Mouse (Mus musculus) neural tube, embryonic 15.5 days (tissue): ENCODE data around the gene Kif5c. TPM values are rescaled to one million over a fixed set of nuclear protein-coding genes. Genes with fewer than 3 reads are reported as not detected.

Source experiments
- ATAC-seq: fragments of 200-750 bp; cut with Nextera tagmentation; 2 replicates; pipeline ENCODE4 v1.8.0; 2017; ENCODE audit warnings: mild to moderate bottlenecking, moderate TSS enrichment, moderate library complexity; ENCODE audit not compliant: low FRiP score
- H3K27ac ChIP-seq: fragments of 300-500 bp; sonication (generic); replicated peaks from 2 replicates; pipeline ENCODE4 v1.5.1; 2015; ENCODE audit warnings: mild to moderate bottlenecking, inconsistent platforms
- H3K27me3 ChIP-seq: fragments of 300-500 bp; sonication (generic); replicated peaks from 2 replicates; pipeline ENCODE4 v1.6.1; 2015; ENCODE audit warnings: inconsistent platforms
- H3K36me3 ChIP-seq: fragments of 300-500 bp; sonication (generic); 2 replicates; pipeline ENCODE4 v1.6.1; 2015; ENCODE audit warnings: inconsistent platforms
- H3K4me1 ChIP-seq: fragments of 300-500 bp; sonication (generic); 2 replicates; pipeline ENCODE4 v1.6.1; 2015; ENCODE audit warnings: inconsistent platforms
- H3K4me2 ChIP-seq: fragments of 300-500 bp; sonication (generic); 2 replicates; pipeline ENCODE4 v1.6.1; 2015; ENCODE audit warnings: inconsistent platforms, mild to moderate bottlenecking, moderate library complexity
- H3K4me3 ChIP-seq: fragments of 300-500 bp; sonication (generic); replicated peaks from 2 replicates; pipeline ENCODE4 v1.5.1; 2015; ENCODE audit warnings: mild to moderate bottlenecking, inconsistent platforms
- H3K9ac ChIP-seq: fragments of 300-500 bp; sonication (generic); replicated peaks from 2 replicates; pipeline ENCODE4 v1.6.1; 2015; ENCODE audit warnings: mild to moderate bottlenecking, inconsistent platforms
- H3K9me3 ChIP-seq: fragments of 300-500 bp; sonication (generic); replicated peaks from 2 replicates; pipeline ENCODE4 v1.6.1; 2016; ENCODE audit warnings: inconsistent platforms
- WGBS: fragments of 180-500 bp; shearing (Covaris S2); methylation state at CpG from one replicate; pipeline ENCODE4 v1.1.7; 2015; ENCODE audit warnings: mixed read lengths; 5-methylcytosine and 5-hydroxymethylcytosine counted together
- polyA plus RNA-seq: library from polyadenylated mRNA; unstranded; fragments of >200 nt; fragmentation: Nextera tagmentation; extraction: Ambion mirVana; gene quantifications from 2 replicates; pipeline ENCODE4 v1.2.1, GENCODE M21; 2015

Gene Kif5c
- polyA plus RNA-seq, 1 experiment from 2014 or later: 181 TPM

- no peak for ATAC-seq
- Histone ChIP-seq H3K9me3 (no peaks in the 10 kb centered on the region), H3K9ac (no peak overlapping the region), H3K4me3 (no peak overlapping the region), H3K4me1 (peaks cover 55% of the 10 kb centered on the region), H3K4me2 (no peak overlapping the region), H3K27me3 (no peaks in the 10 kb centered on the region), H3K27ac (no peak overlapping the region), H3K36me3 (no peaks in the 10 kb centered on the region)
- 68% methylated on average over 10 of the region's 10 CpGs for WGBS
Measured at GRCm38 (mm10) chr2:49654606-49655005, 35.5 kb downstream of the Kif5c start.

GRCm38 (mm10) chr2:49655195-49655873 lies 36.2 kb downstream of the Kif5c start:
- Histone ChIP-seq H3K9me3 (no peaks in the 10 kb centered on the region), H3K9ac (no peak overlapping the region), H3K36me3 (no peaks in the 10 kb centered on the region), H3K4me2 (peak overlapping the region; percentile 24), H3K27ac (peak overlapping the region; percentile 43), H3K4me3 (no peak overlapping the region), H3K4me1 (peaks cover 62% of the 10 kb centered on the region), H3K27me3 (no peaks in the 10 kb centered on the region)
- ATAC-seq: peak; percentile 71
- WGBS: 19% methylated on average over 11 of the region's 11 CpGs

DNA sequence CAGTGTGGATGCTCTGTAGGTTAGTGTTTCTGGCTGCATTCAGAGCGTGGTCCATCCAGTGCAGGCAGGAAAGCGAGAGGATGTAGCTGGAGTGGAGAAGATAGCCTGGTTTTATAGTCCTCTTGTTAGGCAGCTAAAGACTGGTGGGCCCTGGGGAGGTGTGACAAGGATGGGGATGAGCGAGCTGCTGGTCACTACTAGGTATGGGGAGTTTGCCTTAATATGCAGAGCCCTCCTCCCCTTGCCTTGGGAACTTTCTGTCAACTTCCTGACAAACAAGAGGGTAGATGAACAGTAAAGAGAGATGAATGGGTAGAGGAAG lies 36.7 kb downstream of the Kif5c start:
- no peak overlapping the region for H3K9ac ChIP-seq
- no peaks in the 10 kb centered on the region for H3K36me3 ChIP-seq
- 45% methylated on average over 3 of the region's 3 CpGs for WGBS
- peak overlapping the region; percentile 43; the same call in 1 of the 2 replicates for H3K27ac ChIP-seq
- H3K27me3 ChIP-seq: no peaks in the 10 kb centered on the region
- no peaks in the 10 kb centered on the region for H3K9me3 ChIP-seq
- peak overlapping the region; percentile 24; the same call in 1 of the 2 replicates for H3K4me2 ChIP-seq
- ATAC-seq: no peak
- H3K4me1 ChIP-seq: peaks cover 66% of the 10 kb centered on the region
- H3K4me3 ChIP-seq: no peak overlapping the region

DNA sequence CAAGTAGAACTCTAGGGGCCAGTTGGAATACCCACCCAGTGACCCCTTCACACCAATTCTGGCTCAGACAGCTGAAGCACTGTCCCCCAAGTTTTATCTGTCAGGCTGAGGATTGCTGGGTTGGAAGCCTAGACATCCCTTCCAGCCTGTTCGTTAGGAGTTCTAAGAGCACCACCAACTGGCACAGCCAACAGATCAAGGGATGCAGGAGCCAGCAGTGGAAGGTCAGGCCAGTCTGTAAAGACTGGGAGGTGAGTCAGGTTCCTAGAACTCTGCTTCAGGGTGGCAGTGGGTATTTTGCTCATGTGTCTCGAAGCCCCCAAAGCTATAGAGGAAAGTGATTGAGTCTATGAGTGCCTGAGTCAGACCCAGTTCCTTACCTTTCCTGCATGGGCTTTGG lies 37.9 kb downstream of the Kif5c start:
- H3K4me2 ChIP-seq: no peak overlapping the region
- H3K4me1 ChIP-seq: peaks cover 72% of the 10 kb centered on the region
- WGBS: 90% methylated on average over 2 of the region's 2 CpGs
- H3K27ac ChIP-seq: no peak overlapping the region
- H3K4me3 ChIP-seq: no peak overlapping the region
- H3K9me3 ChIP-seq: no peaks in the 10 kb centered on the region
- H3K9ac ChIP-seq: no peak overlapping the region
- no peak for ATAC-seq
- H3K36me3 ChIP-seq: no peaks in the 10 kb centered on the region
- H3K27me3 ChIP-seq: no peaks in the 10 kb centered on the region

- 66% methylated on average over 3 of the region's 3 CpGs for WGBS
- Histone ChIP-seq H3K36me3 (no peaks in the 10 kb centered on the region), H3K9ac (no peak overlapping the region), H3K9me3 (no peaks in the 10 kb centered on the region), H3K4me2 (no peak overlapping the region), H3K4me1 (peaks cover 71% of the 10 kb centered on the region), H3K27ac (no peak overlapping the region), H3K4me3 (no peak overlapping the region), H3K27me3 (no peaks in the 10 kb centered on the region)
- ATAC-seq: no peak
Measured at GRCm38 (mm10) chr2:49657666-49658065, 38.6 kb downstream of the Kif5c start.

DNA sequence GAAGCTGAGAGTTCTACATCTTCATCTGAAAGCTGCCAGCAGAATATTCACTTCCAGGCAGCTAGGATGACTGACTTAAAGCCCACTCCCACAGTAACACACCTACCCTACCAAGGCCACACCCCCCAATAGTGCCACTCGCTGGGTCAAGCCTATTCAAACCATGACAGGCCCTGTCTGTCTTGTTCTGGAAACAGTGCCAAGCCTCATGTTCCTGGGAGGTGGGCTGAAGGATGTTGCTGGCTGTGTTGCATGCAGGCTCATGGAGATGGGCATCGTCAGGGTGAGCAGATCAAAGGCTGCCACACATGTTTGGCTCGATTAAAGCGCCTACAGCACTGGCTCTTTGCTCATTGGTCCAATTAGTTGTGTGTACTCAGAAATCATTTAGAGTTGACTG lies 39.9 kb downstream of the Kif5c start:
- Histone ChIP-seq H3K27ac (no peak overlapping the region), H3K4me3 (no peak overlapping the region), H3K27me3 (no peaks in the 10 kb centered on the region), H3K4me1 (peaks cover 67% of the 10 kb centered on the region), H3K9me3 (no peaks in the 10 kb centered on the region), H3K9ac (no peak overlapping the region), H3K36me3 (no peaks in the 10 kb centered on the region), H3K4me2 (no peak overlapping the region)
- 74% methylated on average over 4 of the region's 4 CpGs for WGBS
- no peak for ATAC-seq

- H3K36me3 ChIP-seq: no peaks in the 10 kb centered on the region
- H3K9me3 ChIP-seq: no peaks in the 10 kb centered on the region
- H3K9ac ChIP-seq: no peak overlapping the region
- H3K4me2 ChIP-seq: no peak overlapping the region
- WGBS: 25% methylated on average over 8 of the region's 8 CpGs
- H3K27ac ChIP-seq: no peak overlapping the region
- H3K4me1 ChIP-seq: peaks cover 57% of the 10 kb centered on the region
- ATAC-seq: no peak
- no peak overlapping the region for H3K4me3 ChIP-seq
- H3K27me3 ChIP-seq: no peaks in the 10 kb centered on the region
Measured at GRCm38 (mm10) chr2:49659964-49660363, 40.9 kb downstream of the Kif5c start.

GRCm38 (mm10) chr2:49660375-49660923 lies 41.4 kb downstream of the Kif5c start:
- Histone ChIP-seq H3K27ac (no peak overlapping the region), H3K9ac (no peak overlapping the region), H3K4me1 (peaks cover 52% of the 10 kb centered on the region), H3K9me3 (no peaks in the 10 kb centered on the region), H3K36me3 (no peaks in the 10 kb centered on the region), H3K4me3 (no peak overlapping the region), H3K27me3 (no peaks in the 10 kb centered on the region), H3K4me2 (no peak overlapping the region)
- 65% methylated on average over 12 of the region's 12 CpGs for WGBS
- ATAC-seq: no peak

DNA sequence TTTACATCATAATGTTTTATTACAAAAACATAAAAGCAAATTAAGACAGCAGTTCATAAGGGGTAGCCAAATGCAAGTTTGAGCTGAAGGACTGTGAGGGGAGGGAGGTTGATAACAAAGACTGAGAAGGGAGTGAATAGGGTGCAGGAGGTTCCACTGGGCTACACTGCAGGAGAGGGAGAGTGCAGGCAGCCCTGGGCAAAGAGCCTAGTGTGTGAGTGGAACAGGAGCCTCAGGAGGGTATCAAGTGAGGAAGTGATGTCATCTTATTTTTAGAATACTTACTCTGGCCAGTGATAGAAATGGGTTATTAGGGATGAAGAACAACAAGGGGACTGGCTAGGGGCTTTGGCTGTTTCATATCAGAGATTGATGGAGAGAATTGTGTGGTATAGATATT lies 42.2 kb downstream of the Kif5c start:
- ATAC-seq: no peak
- peaks cover 43% of the 10 kb centered on the region for H3K4me1 ChIP-seq

GRCm38 (mm10) chr2:49661872-49662271 lies 42.8 kb downstream of the Kif5c start:
- H3K4me3 ChIP-seq: no peak overlapping the region
- no peaks in the 10 kb centered on the region for H3K36me3 ChIP-seq
- H3K9ac ChIP-seq: no peak overlapping the region
- no peaks in the 10 kb centered on the region for H3K27me3 ChIP-seq
- no peaks in the 10 kb centered on the region for H3K9me3 ChIP-seq
- 85% methylated on average over 3 of the region's 3 CpGs for WGBS
- ATAC-seq: no peak
- peaks cover 39% of the 10 kb centered on the region for H3K4me1 ChIP-seq
- no peak overlapping the region for H3K27ac ChIP-seq
- no peak overlapping the region for H3K4me2 ChIP-seq

More for the DNA sequence above, 42.2 kb downstream of the Kif5c start:
- H3K27me3 ChIP-seq: no peaks in the 10 kb centered on the region
- H3K9ac ChIP-seq: no peak overlapping the region
- H3K4me3 ChIP-seq: no peak overlapping the region
- H3K36me3 ChIP-seq: no peaks in the 10 kb centered on the region
- no peaks in the 10 kb centered on the region for H3K9me3 ChIP-seq
- no peak overlapping the region for H3K4me2 ChIP-seq
- H3K27ac ChIP-seq: no peak overlapping the region

- Histone ChIP-seq H3K27ac (peak overlapping the region; percentile 51), H3K9ac (no peak overlapping the region), H3K4me2 (no peak overlapping the region), H3K27me3 (no peaks in the 10 kb centered on the region), H3K4me1 (peaks cover 52% of the 10 kb centered on the region), H3K9me3 (no peaks in the 10 kb centered on the region), H3K36me3 (no peaks in the 10 kb centered on the region), H3K4me3 (no peak overlapping the region)
- WGBS: 44% methylated on average over 12 of the region's 12 CpGs
- peak; percentile 56 for ATAC-seq
Measured at GRCm38 (mm10) chr2:49671753-49672500, 52.8 kb downstream of the Kif5c start.

- Histone ChIP-seq H3K4me3 (no peak overlapping the region), H3K4me2 (no peak overlapping the region), H3K4me1 (peaks cover 55% of the 10 kb centered on the region), H3K9me3 (no peaks in the 10 kb centered on the region), H3K9ac (no peak overlapping the region), H3K27me3 (no peaks in the 10 kb centered on the region), H3K36me3 (no peaks in the 10 kb centered on the region), H3K27ac (peak overlapping the region; percentile 51)
- peak; percentile 7; the same call in 1 of the 2 replicates for ATAC-seq
- WGBS: 28% methylated on average over 7 of the region's 7 CpGs
Measured at GRCm38 (mm10) chr2:49672501-49672874, 53.4 kb downstream of the Kif5c start.
